Mouse (Mus musculus): Measurements from ENCODE around the gene 2410137M14Rik. TPM values are rescaled to one million over a fixed set of nuclear protein-coding genes. Genes with fewer than 3 reads are reported as not detected.

The 2410137M14Rik gene
- polyA plus RNA-seq, 1 experiment = 0.56 TPM

DNA sequence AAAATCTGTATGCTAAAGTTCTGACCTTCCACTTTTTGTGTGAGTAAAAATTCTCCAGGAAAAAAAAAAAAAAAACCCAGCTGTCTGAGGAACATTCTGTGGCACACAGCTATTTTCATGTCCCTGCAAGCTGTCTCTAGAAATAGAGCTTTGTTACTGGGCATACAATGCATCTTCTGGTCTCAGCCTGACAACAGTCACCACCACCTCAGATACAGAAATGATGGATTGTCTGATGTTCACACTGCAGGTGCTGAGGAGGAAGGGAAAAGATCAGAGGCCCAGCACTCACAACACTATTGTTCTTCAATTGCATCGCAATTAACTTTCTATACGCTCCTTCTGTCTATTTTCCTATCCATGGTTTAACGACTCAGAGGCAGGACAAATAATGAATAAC lies 37.3 kb upstream of the 2410137M14Rik start:
- H3K4me1 ChIP-seq (ENCODE audit: control insufficient read depth, insufficient read depth, low read length) = no peaks in the 10 kb centered on the region
- H3K27ac ChIP-seq (ENCODE audit: control insufficient read depth, insufficient read depth, low read depth, low read length) = no peak overlapping the region
- no peaks in the 10 kb centered on the region for H3K36me3 ChIP-seq (ENCODE audit: control insufficient read depth, insufficient read depth, low read length)
- no peak overlapping the region for H3K4me3 ChIP-seq (ENCODE audit: control insufficient read depth, low read depth, low read length)
- no peaks in the 10 kb centered on the region for H3K27me3 ChIP-seq (ENCODE audit: control insufficient read depth, insufficient read depth, low read length)
- TF ChIP-seq POLR2A (IDR thresholded peaks at IDR 0.05; ENCODE audit: control insufficient read depth, low read depth, low read length) = no peak
- TF ChIP-seq CTCF (IDR thresholded peaks at IDR 0.05; ENCODE audit: control insufficient read depth, insufficient read depth, insufficient replicate concordance, low read depth, low read length) = no peak

GRCm38 (mm10) chr17:37016333-37016732 lies 35.3 kb upstream of the 2410137M14Rik start:
- Histone ChIP-seq H3K4me3 (ENCODE audit: control insufficient read depth, low read depth, low read length) (no peak overlapping the region), H3K27ac (ENCODE audit: control insufficient read depth, insufficient read depth, low read depth, low read length) (no peak overlapping the region), H3K36me3 (ENCODE audit: control insufficient read depth, insufficient read depth, low read length) (no peaks in the 10 kb centered on the region), H3K4me1 (ENCODE audit: control insufficient read depth, insufficient read depth, low read length) (no peaks in the 10 kb centered on the region), H3K27me3 (ENCODE audit: control insufficient read depth, insufficient read depth, low read length) (no peaks in the 10 kb centered on the region)
- TF ChIP-seq POLR2A (IDR thresholded peaks at IDR 0.05; ENCODE audit: control insufficient read depth, low read depth, low read length) = no peak
- TF ChIP-seq CTCF (IDR thresholded peaks at IDR 0.05; ENCODE audit: control insufficient read depth, insufficient read depth, insufficient replicate concordance, low read depth, low read length) = no peak

DNA sequence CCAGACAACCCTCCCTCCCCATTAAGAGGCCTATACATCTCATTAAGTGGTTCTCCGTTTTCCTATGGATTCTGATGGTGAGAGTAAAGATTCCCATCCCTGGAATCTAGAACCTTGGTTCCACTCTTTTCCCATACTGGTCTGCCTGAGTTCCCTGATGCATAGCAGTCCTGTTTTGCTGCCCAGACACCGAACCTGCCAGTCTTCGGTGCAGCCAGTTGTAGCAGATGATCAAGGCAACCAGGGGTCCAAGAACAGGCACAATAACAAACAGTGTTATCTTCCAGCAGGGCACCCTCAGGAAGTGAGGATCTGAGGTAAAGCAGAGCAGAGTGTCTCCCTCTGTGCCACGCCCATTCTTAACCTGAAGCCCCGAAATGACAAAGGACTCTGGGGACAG lies 31.1 kb upstream of the 2410137M14Rik start:
- H3K4me3 ChIP-seq (ENCODE audit: control insufficient read depth, low read depth, low read length) = no peak overlapping the region
- H3K27me3 ChIP-seq (ENCODE audit: control insufficient read depth, insufficient read depth, low read length) = no peaks in the 10 kb centered on the region
- TF ChIP-seq POLR2A (IDR thresholded peaks at IDR 0.05; ENCODE audit: control insufficient read depth, low read depth, low read length) (no peak), CTCF (IDR thresholded peaks at IDR 0.05; ENCODE audit: control insufficient read depth, insufficient read depth, insufficient replicate concordance, low read depth, low read length) (no peak)
- no peaks in the 10 kb centered on the region for H3K36me3 ChIP-seq (ENCODE audit: control insufficient read depth, insufficient read depth, low read length)
- H3K27ac ChIP-seq (ENCODE audit: control insufficient read depth, insufficient read depth, low read depth, low read length) = no peak overlapping the region
- H3K4me1 ChIP-seq (ENCODE audit: control insufficient read depth, insufficient read depth, low read length) = no peaks in the 10 kb centered on the region

DNA sequence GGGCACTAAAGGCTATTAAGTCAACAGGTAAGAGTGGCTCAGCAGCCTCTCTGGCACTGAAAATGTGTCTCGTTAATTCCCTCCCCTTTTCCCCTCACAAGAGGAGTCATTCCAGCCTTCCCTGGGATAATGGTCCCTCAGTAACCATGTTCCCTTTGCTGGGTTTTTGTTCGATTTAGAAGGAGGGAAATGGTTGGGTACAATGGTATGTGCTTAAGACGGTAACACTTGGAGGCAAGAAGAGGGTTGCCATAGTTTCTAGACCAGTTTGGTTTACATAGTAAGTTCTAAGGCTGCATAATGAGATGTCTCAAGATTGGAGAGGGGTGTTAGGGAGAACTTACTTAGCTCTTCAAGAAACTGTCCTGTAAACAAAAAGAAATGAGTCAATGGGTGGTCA lies 30.7 kb upstream of the 2410137M14Rik start:
- Histone ChIP-seq H3K27me3 (ENCODE audit: control insufficient read depth, insufficient read depth, low read length) (no peaks in the 10 kb centered on the region), H3K4me3 (ENCODE audit: control insufficient read depth, low read depth, low read length) (no peak overlapping the region), H3K4me1 (ENCODE audit: control insufficient read depth, insufficient read depth, low read length) (no peaks in the 10 kb centered on the region), H3K36me3 (ENCODE audit: control insufficient read depth, insufficient read depth, low read length) (no peaks in the 10 kb centered on the region), H3K27ac (ENCODE audit: control insufficient read depth, insufficient read depth, low read depth, low read length) (no peak overlapping the region)
- TF ChIP-seq POLR2A (IDR thresholded peaks at IDR 0.05; ENCODE audit: control insufficient read depth, low read depth, low read length) = no peak
- no peak for TF ChIP-seq CTCF (IDR thresholded peaks at IDR 0.05; ENCODE audit: control insufficient read depth, insufficient read depth, insufficient replicate concordance, low read depth, low read length)

- no peaks in the 10 kb centered on the region for H3K36me3 ChIP-seq (ENCODE audit: control insufficient read depth, insufficient read depth, low read length)
Observed at GRCm38 (mm10) chr17:37009460-37010042, 28.5 kb upstream of the 2410137M14Rik start.

GRCm38 (mm10) chr17:37008161-37008560 lies 27.1 kb upstream of the 2410137M14Rik start:
- Histone ChIP-seq H3K4me1 (ENCODE audit: control insufficient read depth, insufficient read depth, low read length) (no peaks in the 10 kb centered on the region; the same call in 1 of the 2 replicates), H3K27me3 (ENCODE audit: control insufficient read depth, insufficient read depth, low read length) (no peaks in the 10 kb centered on the region), H3K27ac (ENCODE audit: control insufficient read depth, insufficient read depth, low read depth, low read length) (no peak overlapping the region), H3K36me3 (ENCODE audit: control insufficient read depth, insufficient read depth, low read length) (no peaks in the 10 kb centered on the region), H3K4me3 (ENCODE audit: control insufficient read depth, low read depth, low read length) (no peak overlapping the region)
- TF ChIP-seq POLR2A (IDR thresholded peaks at IDR 0.05; ENCODE audit: control insufficient read depth, low read depth, low read length) = no peak
- TF ChIP-seq CTCF (IDR thresholded peaks at IDR 0.05; ENCODE audit: control insufficient read depth, insufficient read depth, insufficient replicate concordance, low read depth, low read length) = no peak

More at GRCm38 (mm10) chr17:37009460-37010042, 28.5 kb upstream of the 2410137M14Rik start:
- H3K27ac ChIP-seq (ENCODE audit: control insufficient read depth, insufficient read depth, low read depth, low read length) = no peak overlapping the region
- TF ChIP-seq POLR2A (IDR thresholded peaks at IDR 0.05; ENCODE audit: control insufficient read depth, low read depth, low read length) = no peak
- no peak for TF ChIP-seq CTCF (IDR thresholded peaks at IDR 0.05; ENCODE audit: control insufficient read depth, insufficient read depth, insufficient replicate concordance, low read depth, low read length)
- H3K4me3 ChIP-seq (ENCODE audit: control insufficient read depth, low read depth, low read length) = no peak overlapping the region
- H3K27me3 ChIP-seq (ENCODE audit: control insufficient read depth, insufficient read depth, low read length) = no peaks in the 10 kb centered on the region
- H3K4me1 ChIP-seq (ENCODE audit: control insufficient read depth, insufficient read depth, low read length) = no peaks in the 10 kb centered on the region; the same call in 1 of the 2 replicates

- no peak for TF ChIP-seq POLR2A (IDR thresholded peaks at IDR 0.05; ENCODE audit: control insufficient read depth, low read depth, low read length)
- TF ChIP-seq CTCF (IDR thresholded peaks at IDR 0.05; ENCODE audit: control insufficient read depth, insufficient read depth, insufficient replicate concordance, low read depth, low read length) = no peak
- no peak overlapping the region for H3K27ac ChIP-seq (ENCODE audit: control insufficient read depth, insufficient read depth, low read depth, low read length)
- H3K4me3 ChIP-seq (ENCODE audit: control insufficient read depth, low read depth, low read length) = peak overlapping the region; percentile 78
- no peaks in the 10 kb centered on the region for H3K27me3 ChIP-seq (ENCODE audit: control insufficient read depth, insufficient read depth, low read length)
- H3K4me1 ChIP-seq (ENCODE audit: control insufficient read depth, insufficient read depth, low read length) = peaks cover 8% of the 10 kb centered on the region
- no peaks in the 10 kb centered on the region for H3K36me3 ChIP-seq (ENCODE audit: control insufficient read depth, insufficient read depth, low read length)
Observed at GRCm38 (mm10) chr17:37003366-37003765, 22.3 kb upstream of the 2410137M14Rik start.

Data from testis, adult 2 months (tissue).